Mouse (Mus musculus): ENCODE results near the gene Zfp804b. TPM values are rescaled to one million over a fixed set of nuclear protein-coding genes. Genes with fewer than 3 reads are reported as not detected.

The Zfp804b gene
- polyA plus RNA-seq, 1 experiment = not detected

DNA sequence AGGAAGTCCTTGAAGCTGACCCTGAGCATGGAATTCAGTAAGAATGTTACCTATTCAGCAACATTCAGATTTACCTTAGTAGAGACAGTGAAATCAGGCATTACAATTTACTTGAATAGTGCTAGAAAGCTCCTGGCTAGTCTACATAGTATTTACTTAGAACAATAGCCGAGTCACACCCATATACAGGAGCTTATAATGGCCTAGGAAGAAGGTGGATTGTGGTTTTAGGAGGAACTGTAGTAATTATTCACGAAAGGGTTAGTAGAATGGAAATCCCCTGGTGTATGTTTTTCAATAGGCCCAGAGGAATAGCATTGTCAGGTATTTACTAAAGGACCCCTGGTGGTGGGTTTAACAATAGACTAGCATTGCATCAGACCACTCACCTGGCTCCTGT, 549.2 kb downstream of the Zfp804b start:
- no peaks in the 10 kb centered on the region for H3K27me3 ChIP-seq (ENCODE audit: control insufficient read depth, insufficient read depth, low read length)
- H3K4me3 ChIP-seq (ENCODE audit: control insufficient read depth, insufficient read depth, low read length) = no peak overlapping the region
- TF ChIP-seq POLR2A (IDR thresholded peaks at IDR 0.05; ENCODE audit: control insufficient read depth, extremely low read depth, insufficient read depth, low read length, poor library complexity) = no peak
- no peak for TF ChIP-seq CTCF (IDR thresholded peaks at IDR 0.05; ENCODE audit: borderline replicate concordance, control insufficient read depth, extremely low read depth, insufficient read depth, low read length, poor library complexity)
- H3K4me1 ChIP-seq (replicated peaks; ENCODE audit: control insufficient read depth, insufficient read depth, low read length) = no peaks in the 10 kb centered on the region
- H3K27ac ChIP-seq (ENCODE audit: control insufficient read depth, insufficient read depth, low read length) = no peak overlapping the region
- DNase-seq = no peak
- no peaks in the 10 kb centered on the region for H3K36me3 ChIP-seq (ENCODE audit: control insufficient read depth, insufficient read depth, low read length)
- 53% methylated on average over 2 of the region's 2 CpGs for WGBS

DNA sequence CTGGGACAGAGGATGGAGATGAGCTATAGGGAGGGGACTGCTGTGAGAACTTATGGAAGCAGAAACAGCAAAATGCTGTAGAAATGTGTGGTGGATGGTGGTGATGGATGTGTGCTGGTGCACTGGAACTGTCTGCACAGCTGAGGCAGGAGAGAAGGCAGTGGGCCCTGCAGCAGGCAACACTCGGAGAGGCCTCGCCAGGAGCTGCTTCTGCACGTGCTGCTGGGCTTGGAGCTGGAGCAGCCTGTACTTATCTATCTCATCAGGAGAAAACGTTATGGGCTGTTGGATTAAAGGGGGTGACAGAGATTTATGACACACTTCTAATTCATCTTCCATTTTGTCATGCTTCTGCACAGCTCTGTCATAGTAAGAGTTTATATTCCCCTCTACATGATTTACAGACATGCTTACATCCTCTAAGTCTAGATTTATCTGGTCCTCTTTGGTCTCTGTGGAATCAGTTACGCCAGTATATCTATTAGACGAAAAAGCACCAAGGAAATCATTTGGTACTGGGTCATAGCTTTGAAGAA, 575.1 kb downstream of the Zfp804b start:
- H3K4me3 ChIP-seq (ENCODE audit: control insufficient read depth, insufficient read depth, low read length) = no peak overlapping the region
- no peak for DNase-seq
- TF ChIP-seq POLR2A (IDR thresholded peaks at IDR 0.05; ENCODE audit: control insufficient read depth, extremely low read depth, insufficient read depth, low read length, poor library complexity) (no peak), CTCF (IDR thresholded peaks at IDR 0.05; ENCODE audit: borderline replicate concordance, control insufficient read depth, extremely low read depth, insufficient read depth, low read length, poor library complexity) (no peak)
- WGBS = 82% methylated on average over 6 of the region's 6 CpGs
- no peak overlapping the region for H3K27ac ChIP-seq (ENCODE audit: control insufficient read depth, insufficient read depth, low read length)
- no peaks in the 10 kb centered on the region for H3K27me3 ChIP-seq (ENCODE audit: control insufficient read depth, insufficient read depth, low read length)
- no peaks in the 10 kb centered on the region for H3K36me3 ChIP-seq (ENCODE audit: control insufficient read depth, insufficient read depth, low read length)
- no peaks in the 10 kb centered on the region for H3K4me1 ChIP-seq (replicated peaks; ENCODE audit: control insufficient read depth, insufficient read depth, low read length)

Other genes with a start within 250 kb of the Zfp804b start
- gene Tex47, start 40.6 kb downstream of the Zfp804b start, polyA plus RNA-seq (2012; rRNA removed) = not detected in 2 replicates